Mouse (Mus musculus) testis, adult 2 months (tissue): ENCODE measurements around the gene Limk2. TPM values are rescaled to one million over a fixed set of nuclear protein-coding genes. Genes with fewer than 3 reads are reported as not detected.

ENCODE experiments used
- H3K27ac ChIP-seq: fragments of 200-500 bp; 2 replicates; pipeline ENCODE4 v1.5.1; 2012; ENCODE audit warnings: low read depth, low read length; ENCODE audit not compliant: control insufficient read depth, insufficient read depth
- H3K27me3 ChIP-seq: fragments of 200-500 bp; 2 replicates; pipeline ENCODE4 v1.6.1; 2012; ENCODE audit warnings: mild to moderate bottlenecking, low read length, moderate library complexity; ENCODE audit not compliant: control insufficient read depth, insufficient read depth
- H3K36me3 ChIP-seq: fragments of 200-500 bp; 2 replicates; pipeline ENCODE4 v1.6.1; 2012; ENCODE audit warnings: mild to moderate bottlenecking, low read length; ENCODE audit not compliant: control insufficient read depth, insufficient read depth
- H3K4me1 ChIP-seq: fragments of 200-500 bp; 2 replicates; pipeline ENCODE4 v1.6.1; 2012; ENCODE audit warnings: low read length; ENCODE audit not compliant: control insufficient read depth, insufficient read depth
- H3K4me3 ChIP-seq: fragments of 200-500 bp; 2 replicates; pipeline ENCODE4 v1.5.1; 2012; ENCODE audit warnings: low read depth, mild to moderate bottlenecking, low read length, moderate library complexity, mixed read lengths; ENCODE audit not compliant: control insufficient read depth
- CTCF ChIP-seq: fragments of 200-500 bp; IDR thresholded peaks from 2 replicates; pipeline ENCODE4 v1.5.1; 2012; ENCODE audit warnings: low read depth, mild to moderate bottlenecking, inconsistent platforms, low read length, moderate library complexity; ENCODE audit not compliant: control insufficient read depth, insufficient read depth, insufficient replicate concordance
- POLR2A ChIP-seq: fragments of 200-500 bp; IDR thresholded peaks from 2 replicates; pipeline ENCODE4 v1.6.1; 2012; ENCODE audit warnings: low read depth, mild to moderate bottlenecking, inconsistent platforms, low read length, moderate library complexity; ENCODE audit not compliant: control insufficient read depth
- polyA plus RNA-seq: library from polyadenylated mRNA; depleted of rRNA; stranded (reverse); fragments of >200 nt; gene quantifications from 2 replicates; pipeline ENCODE4 v1.2.3, GENCODE M21; 2012

The Limk2 gene
- polyA plus RNA-seq, 1 experiment: 48.6 TPM

GRCm38 (mm10) chr11:3371599-3372295, 37.2 kb downstream of the Limk2 start:
- no peaks in the 10 kb centered on the region for H3K27me3 ChIP-seq
- TF ChIP-seq POLR2A (no peak), CTCF (no peak)
- H3K36me3 ChIP-seq: no peaks in the 10 kb centered on the region
- H3K4me1 ChIP-seq: peaks cover 15% of the 10 kb centered on the region
- H3K27ac ChIP-seq: no peak overlapping the region
- peak overlapping the region; percentile 53 for H3K4me3 ChIP-seq

GRCm38 (mm10) chr11:3370928-3371598, 37.9 kb downstream of the Limk2 start:
- peaks cover 15% of the 10 kb centered on the region for H3K4me1 ChIP-seq

GRCm38 (mm10) chr11:3370162-3370561, 38.8 kb downstream of the Limk2 start:
- TF ChIP-seq POLR2A (no peak), CTCF (no peak)
- H3K36me3 ChIP-seq: no peaks in the 10 kb centered on the region
- no peak overlapping the region for H3K4me3 ChIP-seq
- H3K4me1 ChIP-seq: peaks cover 15% of the 10 kb centered on the region
- no peak overlapping the region for H3K27ac ChIP-seq
- no peaks in the 10 kb centered on the region for H3K27me3 ChIP-seq

More at GRCm38 (mm10) chr11:3370928-3371598, 37.9 kb downstream of the Limk2 start:
- Histone ChIP-seq H3K27me3 (no peaks in the 10 kb centered on the region), H3K27ac (no peak overlapping the region), H3K4me3 (peak overlapping the region; percentile 53), H3K36me3 (no peaks in the 10 kb centered on the region)
- TF ChIP-seq CTCF (no peak), POLR2A (no peak)

- H3K4me1 ChIP-seq: peaks cover 15% of the 10 kb centered on the region
- no peak overlapping the region for H3K27ac ChIP-seq
These were observed 39.5 kb downstream of the Limk2 start for GRCm38 (mm10) chr11:3369449-3369848.

GRCm38 (mm10) chr11:3368983-3369382, 40.0 kb downstream of the Limk2 start:
- peaks cover 15% of the 10 kb centered on the region for H3K4me1 ChIP-seq
- H3K27ac ChIP-seq: no peak overlapping the region
- TF ChIP-seq POLR2A (no peak), CTCF (no peak)
- no peaks in the 10 kb centered on the region for H3K27me3 ChIP-seq
- no peak overlapping the region for H3K4me3 ChIP-seq
- no peaks in the 10 kb centered on the region for H3K36me3 ChIP-seq

More at GRCm38 (mm10) chr11:3369449-3369848, 39.5 kb downstream of the Limk2 start:
- Histone ChIP-seq H3K4me3 (no peak overlapping the region), H3K27me3 (no peaks in the 10 kb centered on the region), H3K36me3 (no peaks in the 10 kb centered on the region)
- TF ChIP-seq POLR2A: no peak
- no peak for TF ChIP-seq CTCF

- no peaks in the 10 kb centered on the region for H3K36me3 ChIP-seq
- no peaks in the 10 kb centered on the region for H3K27me3 ChIP-seq
- peaks cover 15% of the 10 kb centered on the region for H3K4me1 ChIP-seq
- TF ChIP-seq CTCF (no peak), POLR2A (no peak)
- H3K4me3 ChIP-seq: no peak overlapping the region
- H3K27ac ChIP-seq: no peak overlapping the region
These were observed 42.6 kb downstream of the Limk2 start for GRCm38 (mm10) chr11:3366411-3366810.

- H3K4me3 ChIP-seq: no peak overlapping the region
- TF ChIP-seq CTCF: no peak
- no peak for TF ChIP-seq POLR2A
- no peaks in the 10 kb centered on the region for H3K27me3 ChIP-seq
- H3K36me3 ChIP-seq: no peaks in the 10 kb centered on the region
- H3K4me1 ChIP-seq: no peaks in the 10 kb centered on the region
- no peak overlapping the region for H3K27ac ChIP-seq
These were observed 46.1 kb downstream of the Limk2 start for GRCm38 (mm10) chr11:3362854-3363253.
